Mouse (Mus musculus) G1E (cell line): ENCODE results near the gene Senp5.

Source experiments
- CTCF ChIP-seq: IDR thresholded peaks from 2 replicates; pipeline ENCODE4 v1.5.1; 2012; ENCODE audit warnings: low read depth, low read length, inconsistent platforms, mixed read lengths
- POLR2AphosphoS5 ChIP-seq: IDR thresholded peaks from 2 replicates; pipeline ENCODE4 v1.6.1; 2012; ENCODE audit warnings: low read depth, low read length, inconsistent platforms; ENCODE audit not compliant: insufficient replicate concordance

DNA sequence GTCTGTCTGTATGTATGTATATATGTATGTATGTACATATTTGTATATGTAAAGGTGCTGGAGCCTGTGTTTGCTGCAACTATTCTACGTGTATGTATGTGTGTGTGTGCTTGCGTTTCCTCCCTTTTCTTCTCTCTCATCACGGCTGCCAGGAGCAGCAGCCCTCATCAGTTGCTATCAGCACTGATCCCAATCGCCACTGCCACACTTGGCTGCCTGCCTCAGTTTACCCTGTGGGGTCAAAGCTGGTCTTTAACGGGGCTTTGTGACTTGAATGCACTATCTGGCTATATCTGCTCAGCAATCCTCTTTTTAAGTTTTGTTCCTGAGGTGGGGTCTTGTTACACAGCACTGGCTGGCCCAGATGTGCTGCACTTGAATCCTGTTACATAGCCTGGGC is 75.7 kb downstream of the Senp5 start:
- no peak for TF ChIP-seq CTCF
- TF ChIP-seq POLR2AphosphoS5: no peak
